Mouse (Mus musculus): Measurements from ENCODE around the gene Kdelr2. TPM values are rescaled to one million over a fixed set of nuclear protein-coding genes. Genes with fewer than 3 reads are reported as not detected.

The Kdelr2 gene
- total and polyA plus RNA-seq, 3 experiments, result 80.5 to 94.4 TPM; not detected in 1

GRCm38 (mm10) chr5:143423899-143424519, 20.4 kb downstream of the Kdelr2 start (continued):
- TF ChIP-seq RAD21 (IDR thresholded peaks at IDR 0.05; ENCODE audit: low read depth, low read length) (peak; percentile 69), JUND (IDR thresholded peaks at IDR 0.05; ENCODE audit: low read depth, low read length) (no peak), ZKSCAN1 (IDR thresholded peaks at IDR 0.05; ENCODE audit: low read depth, low read length) (no peak), GATA1 (IDR thresholded peaks at IDR 0.05; ENCODE audit: low read depth, low read length) (no peak), USF1 (IDR thresholded peaks at IDR 0.05; ENCODE audit: low read depth, low read length) (peak; percentile 76), GABPA (IDR thresholded peaks at IDR 0.05; ENCODE audit: low read depth, low read length) (no peak), E2F4 (IDR thresholded peaks at IDR 0.05; ENCODE audit: borderline replicate concordance, low read depth, low read length) (no peak), MAX (IDR thresholded peaks at IDR 0.05; ENCODE audit: low read length) (peak; percentile 89), CHD2 (IDR thresholded peaks at IDR 0.05; ENCODE audit: low read length) (no peak), TBP (IDR thresholded peaks at IDR 0.05; ENCODE audit: low read depth, low read length) (0 out of 2 replicates have a peak, but pooled peaks have one; percentile 33), RCOR1 (IDR thresholded peaks at IDR 0.05; ENCODE audit: low read depth, low read length) (no peak)

DNA sequence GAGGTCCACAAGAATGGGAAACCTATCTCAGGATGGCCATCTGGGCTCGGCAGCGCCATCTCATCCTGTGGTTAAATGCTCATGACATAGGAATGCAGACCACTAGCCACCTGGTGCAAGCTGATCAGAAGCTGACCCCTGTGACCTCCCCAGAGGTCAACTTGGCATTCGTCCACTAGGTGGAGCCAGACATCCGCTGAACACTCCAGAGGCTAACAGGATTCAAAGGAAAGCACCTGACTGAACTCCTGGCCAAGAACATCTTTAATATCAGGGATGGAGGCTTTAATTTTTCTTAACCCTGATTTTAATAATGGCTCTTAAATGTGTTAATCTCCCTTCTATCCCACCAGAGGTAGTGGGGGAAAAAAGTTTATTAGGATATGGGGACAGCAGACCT, 30.8 kb downstream of the Kdelr2 start:
- Histone ChIP-seq H3K27ac (ENCODE audit: control insufficient read depth, low read depth, low read length) (no peak overlapping the region), H3K27me3 (ENCODE audit: control insufficient read depth in 1 of 2, insufficient read depth in 2 of 2, low read length in 2 of 2) (no peaks in the 10 kb centered on the region), H3K4me1 (ENCODE audit: control insufficient read depth in 1 of 2, insufficient read depth in 2 of 2, low read length in 2 of 2) (no peaks in the 10 kb centered on the region), H3K4me3 (ENCODE audit: control insufficient read depth in 1 of 2, insufficient read depth in 1 of 2, low read depth in 2 of 2, low read length in 2 of 2) (no peak overlapping the region), H3K9ac (ENCODE audit: control insufficient read depth, low read depth, low read length, poor library complexity, severe bottlenecking) (no peak overlapping the region), H3K36me3 (ENCODE audit: control insufficient read depth in 1 of 2, insufficient read depth in 2 of 2, low read length in 2 of 2) (no peaks in the 10 kb centered on the region), H3K9me3 (replicated peaks; ENCODE audit: insufficient read depth, low read length) (no peaks in the 10 kb centered on the region), H3K79me2 (ENCODE audit: control insufficient read depth, insufficient read depth, low read length, poor library complexity) (no peaks in the 10 kb centered on the region)
- TF ChIP-seq TCF12 (IDR thresholded peaks at IDR 0.05; ENCODE audit: low read depth, low read length) (no peak), SMC3 (IDR thresholded peaks at IDR 0.05; ENCODE audit: low read depth, low read length) (peak; percentile 89), MAZ (IDR thresholded peaks at IDR 0.05; ENCODE audit: low read depth, low read length) (0 out of 2 replicates have a peak, but pooled peaks have one; percentile 16), CTCF (IDR thresholded peaks at IDR 0.05 in 2 of 3, conservative IDR thresholded peaks at IDR 0.05 in 1 of 3; ENCODE audit: control insufficient read depth in 1 of 3, insufficient read depth in 1 of 3, low read depth in 2 of 3, low read length in 3 of 3, poor library complexity in 1 of 3, severe bottlenecking in 1 of 3) (peak; percentile 86 to 98 (median 93)), MXI1 (IDR thresholded peaks at IDR 0.05; ENCODE audit: low read depth, low read length) (no peak), RAD21 (IDR thresholded peaks at IDR 0.05; ENCODE audit: low read depth, low read length) (peak; percentile 98), ZC3H11A (IDR thresholded peaks at IDR 0.05; ENCODE audit: low read depth, low read length) (peak; percentile 93)
- DNase-seq (ENCODE audit: low read depth, low spot score), result peak; percentile 69

- Histone ChIP-seq H3K27me3 (ENCODE audit: control insufficient read depth in 1 of 2, insufficient read depth in 2 of 2, low read length in 2 of 2) (no peaks in the 10 kb centered on the region), H3K9me3 (replicated peaks; ENCODE audit: insufficient read depth, low read length) (no peaks in the 10 kb centered on the region), H3K4me1 (ENCODE audit: control insufficient read depth in 1 of 2, insufficient read depth in 2 of 2, low read length in 2 of 2) (peaks cover 0 to 5% of the 10 kb centered on the region in 2 experiments; a peak in 2 of 4 replicates), H3K27ac (ENCODE audit: control insufficient read depth, low read depth, low read length) (no peak overlapping the region), H3K79me2 (ENCODE audit: control insufficient read depth, insufficient read depth, low read length, poor library complexity) (no peaks in the 10 kb centered on the region), H3K9ac (ENCODE audit: control insufficient read depth, low read depth, low read length, poor library complexity, severe bottlenecking) (no peak overlapping the region), H3K36me3 (ENCODE audit: control insufficient read depth in 1 of 2, insufficient read depth in 2 of 2, low read length in 2 of 2) (no peaks in the 10 kb centered on the region), H3K4me3 (ENCODE audit: control insufficient read depth in 1 of 2, insufficient read depth in 1 of 2, low read depth in 2 of 2, low read length in 2 of 2) (no peak overlapping the region)
- DNase-seq (ENCODE audit: low read depth, low spot score), result no peak
- TF ChIP-seq BHLHE40 (IDR thresholded peaks at IDR 0.05; ENCODE audit: borderline replicate concordance, low read depth, low read length) (no peak), JUND (IDR thresholded peaks at IDR 0.05; ENCODE audit: low read depth, low read length) (no peak), TCF12 (IDR thresholded peaks at IDR 0.05; ENCODE audit: low read depth, low read length) (no peak), MXI1 (IDR thresholded peaks at IDR 0.05; ENCODE audit: low read depth, low read length) (no peak), NELFE (IDR thresholded peaks at IDR 0.05; ENCODE audit: low read depth, low read length) (no peak), USF1 (IDR thresholded peaks at IDR 0.05; ENCODE audit: low read depth, low read length) (no peak), MAX (IDR thresholded peaks at IDR 0.05; ENCODE audit: low read length) (no peak), CTCF (IDR thresholded peaks at IDR 0.05 in 2 of 3, conservative IDR thresholded peaks at IDR 0.05 in 1 of 3; ENCODE audit: control insufficient read depth in 1 of 3, insufficient read depth in 1 of 3, low read depth in 2 of 3, low read length in 3 of 3, poor library complexity in 1 of 3, severe bottlenecking in 1 of 3) (no peak), GATA1 (IDR thresholded peaks at IDR 0.05; ENCODE audit: low read depth, low read length) (no peak)
Measured at GRCm38 (mm10) chr5:143441298-143441697, 37.7 kb downstream of the Kdelr2 start.

Measured in MEL (cell line).